Mouse (Mus musculus): ENCODE data around the gene Cyb5rl. TPM values are rescaled to one million over a fixed set of nuclear protein-coding genes. Genes with fewer than 3 reads are reported as not detected.

Cyb5rl gene
- 3.7 and 4.5 TPM in 2 replicates for polyA plus RNA-seq (2012; rRNA removed)

GRCm38 (mm10) chr4:107066252-107067124 lies at the start of gene Cyb5rl, which contains the start of gene Mrpl37:
TSS of gene Cyb5rl (plus strand) at chr4:107066988.
TSS of gene Mrpl37 (minus strand) at chr4:107066868.
- peak; percentile 98 for DNase-seq (ENCODE audit: low read depth)
- TF ChIP-seq CTCF (IDR thresholded peaks at IDR 0.05; ENCODE audit: borderline replicate concordance, extremely low read depth, insufficient read depth, insufficient read length) (no peak), POLR2A (IDR thresholded peaks at IDR 0.05; ENCODE audit: borderline replicate concordance, extremely low read depth, insufficient read depth, insufficient read length, poor library complexity, severe bottlenecking) (peak; percentile 38; the same call in 1 of the 2 replicates)

- DNase-seq (ENCODE audit: low read depth), result no peak
- TF ChIP-seq CTCF (IDR thresholded peaks at IDR 0.05; ENCODE audit: borderline replicate concordance, extremely low read depth, insufficient read depth, insufficient read length) (no peak), POLR2A (IDR thresholded peaks at IDR 0.05; ENCODE audit: borderline replicate concordance, extremely low read depth, insufficient read depth, insufficient read length, poor library complexity, severe bottlenecking) (no peak)
Measured at GRCm38 (mm10) chr4:107017257-107017656, 49.5 kb upstream of the Cyb5rl start.

- no peak for DNase-seq (ENCODE audit: low read depth)
- no peak for TF ChIP-seq POLR2A (IDR thresholded peaks at IDR 0.05; ENCODE audit: borderline replicate concordance, extremely low read depth, insufficient read depth, insufficient read length, poor library complexity, severe bottlenecking)
- TF ChIP-seq CTCF (IDR thresholded peaks at IDR 0.05; ENCODE audit: borderline replicate concordance, extremely low read depth, insufficient read depth, insufficient read length), result no peak
Measured at GRCm38 (mm10) chr4:107018521-107018920, 48.3 kb upstream of the Cyb5rl start.

GRCm38 (mm10) chr4:107019027-107019426 lies 47.8 kb upstream of the Cyb5rl start:
- TF ChIP-seq POLR2A (IDR thresholded peaks at IDR 0.05; ENCODE audit: borderline replicate concordance, extremely low read depth, insufficient read depth, insufficient read length, poor library complexity, severe bottlenecking), result no peak
- TF ChIP-seq CTCF (IDR thresholded peaks at IDR 0.05; ENCODE audit: borderline replicate concordance, extremely low read depth, insufficient read depth, insufficient read length), result no peak
- peak; percentile 81 for DNase-seq (ENCODE audit: low read depth)

GRCm38 (mm10) chr4:107020287-107021000 lies 46.3 kb upstream of the Cyb5rl start:
- TF ChIP-seq CTCF (IDR thresholded peaks at IDR 0.05; ENCODE audit: borderline replicate concordance, extremely low read depth, insufficient read depth, insufficient read length), result no peak
- no peak for TF ChIP-seq POLR2A (IDR thresholded peaks at IDR 0.05; ENCODE audit: borderline replicate concordance, extremely low read depth, insufficient read depth, insufficient read length, poor library complexity, severe bottlenecking)
- DNase-seq (ENCODE audit: low read depth), result no peak

- no peak for DNase-seq (ENCODE audit: low read depth)
Measured at GRCm38 (mm10) chr4:107021464-107021863, 45.3 kb upstream of the Cyb5rl start.

GRCm38 (mm10) chr4:107024899-107025298 lies 41.9 kb upstream of the Cyb5rl start:
- DNase-seq (ENCODE audit: low read depth), result no peak
- no peak for TF ChIP-seq POLR2A (IDR thresholded peaks at IDR 0.05; ENCODE audit: borderline replicate concordance, extremely low read depth, insufficient read depth, insufficient read length, poor library complexity, severe bottlenecking)
- TF ChIP-seq CTCF (IDR thresholded peaks at IDR 0.05; ENCODE audit: borderline replicate concordance, extremely low read depth, insufficient read depth, insufficient read length), result no peak

More at GRCm38 (mm10) chr4:107021464-107021863, 45.3 kb upstream of the Cyb5rl start:
- peak; percentile 3; the same call in 1 of the 2 replicates for TF ChIP-seq CTCF (IDR thresholded peaks at IDR 0.05; ENCODE audit: borderline replicate concordance, extremely low read depth, insufficient read depth, insufficient read length)
- no peak for TF ChIP-seq POLR2A (IDR thresholded peaks at IDR 0.05; ENCODE audit: borderline replicate concordance, extremely low read depth, insufficient read depth, insufficient read length, poor library complexity, severe bottlenecking)

- TF ChIP-seq CTCF (IDR thresholded peaks at IDR 0.05; ENCODE audit: borderline replicate concordance, extremely low read depth, insufficient read depth, insufficient read length), result no peak
- DNase-seq (ENCODE audit: low read depth), result peak; percentile 88
Measured at GRCm38 (mm10) chr4:107025369-107025768, 41.4 kb upstream of the Cyb5rl start.

GRCm38 (mm10) chr4:107026451-107026850 lies 40.3 kb upstream of the Cyb5rl start:
- no peak for DNase-seq (ENCODE audit: low read depth)
- no peak for TF ChIP-seq CTCF (IDR thresholded peaks at IDR 0.05; ENCODE audit: borderline replicate concordance, extremely low read depth, insufficient read depth, insufficient read length)
- no peak for TF ChIP-seq POLR2A (IDR thresholded peaks at IDR 0.05; ENCODE audit: borderline replicate concordance, extremely low read depth, insufficient read depth, insufficient read length, poor library complexity, severe bottlenecking)

- DNase-seq (ENCODE audit: low read depth), result no peak
- TF ChIP-seq CTCF (IDR thresholded peaks at IDR 0.05; ENCODE audit: borderline replicate concordance, extremely low read depth, insufficient read depth, insufficient read length) (no peak), POLR2A (IDR thresholded peaks at IDR 0.05; ENCODE audit: borderline replicate concordance, extremely low read depth, insufficient read depth, insufficient read length, poor library complexity, severe bottlenecking) (no peak)
Measured at GRCm38 (mm10) chr4:107035689-107036088, 31.1 kb upstream of the Cyb5rl start.

GRCm38 (mm10) chr4:107036985-107037384 lies 29.8 kb upstream of the Cyb5rl start:
- no peak for TF ChIP-seq CTCF (IDR thresholded peaks at IDR 0.05; ENCODE audit: borderline replicate concordance, extremely low read depth, insufficient read depth, insufficient read length)
- no peak for TF ChIP-seq POLR2A (IDR thresholded peaks at IDR 0.05; ENCODE audit: borderline replicate concordance, extremely low read depth, insufficient read depth, insufficient read length, poor library complexity, severe bottlenecking)
- DNase-seq (ENCODE audit: low read depth), result no peak
